Mouse (Mus musculus) intestine, embryonic 14.5 days (tissue): Measurements from ENCODE around the gene Mcemp1. TPM values are rescaled to one million over a fixed set of nuclear protein-coding genes. Genes with fewer than 3 reads are reported as not detected.
A peak's percentile ranks its signal among the peaks of the same experiment; 100 is the strongest.

ENCODE experiments used
- ATAC-seq: fragments of 200-750 bp; cut with Nextera tagmentation; replicated peaks from 2 replicates; pipeline ENCODE4 v1.8.0; 2017; ENCODE audit warnings: low read depth, moderate number of reproducible peaks, moderate TSS enrichment, moderate library complexity; ENCODE audit not compliant: low FRiP score, low TSS enrichment
- DNase-seq: peaks from one replicate; pipeline ENCODE4 v3.0.0-alpha.2; 2018; ENCODE audit warnings: low spot score
- H3K27ac ChIP-seq: fragments of 300-500 bp; sonication (generic); 2 replicates; pipeline ENCODE4 v1.5.1; 2014; ENCODE audit warnings: low read depth, mild to moderate bottlenecking, control low read depth
- H3K27me3 ChIP-seq: fragments of 300-500 bp; sonication (generic); replicated peaks from 2 replicates; pipeline ENCODE4 v1.6.1; 2014; ENCODE audit warnings: low read length, control low read depth; ENCODE audit not compliant: control insufficient read depth, insufficient read depth
- H3K36me3 ChIP-seq: fragments of 300-500 bp; sonication (generic); 2 replicates; pipeline ENCODE4 v1.6.1; 2014; ENCODE audit warnings: low read length, control low read depth; ENCODE audit not compliant: control insufficient read depth, insufficient read depth
- H3K4me1 ChIP-seq: fragments of 300-500 bp; sonication (generic); replicated peaks from 2 replicates; pipeline ENCODE4 v1.6.1; 2014; ENCODE audit warnings: low read length, control low read depth, mixed read lengths; ENCODE audit not compliant: control insufficient read depth, insufficient read depth
- H3K4me2 ChIP-seq: fragments of 300-500 bp; sonication (generic); 2 replicates; pipeline ENCODE4 v1.6.1; 2014; ENCODE audit warnings: low read length
- H3K4me3 ChIP-seq: fragments of 300-500 bp; sonication (generic); 2 replicates; pipeline ENCODE4 v1.5.1; 2014; ENCODE audit warnings: low read depth, low read length, control low read depth, mixed read lengths
- H3K9ac ChIP-seq: fragments of 300-500 bp; sonication (generic); 2 replicates; pipeline ENCODE4 v1.6.1; 2014; ENCODE audit warnings: mild to moderate bottlenecking, low read length
- H3K9me3 ChIP-seq: fragments of 300-500 bp; sonication (generic); 2 replicates; pipeline ENCODE4 v1.6.1; 2016; ENCODE audit warnings: low read length, control low read depth; ENCODE audit not compliant: control insufficient read depth
- WGBS: fragments of 180-500 bp; shearing (Covaris S2); extraction: QIAGEN DNeasy Blood & Tissue Kit; methylation state at CpG from one replicate; pipeline ENCODE4 v1.1.7; 2014; 5-methylcytosine and 5-hydroxymethylcytosine counted together
- polyA plus RNA-seq: library from polyadenylated mRNA; unstranded; fragments of >200 nt; fragmentation: Nextera tagmentation; extraction: Ambion mirVana; gene quantifications from 2 replicates; pipeline ENCODE4 v1.2.1, GENCODE M21; 2014

Mcemp1 gene
- polyA plus RNA-seq, 1 experiment from 2014 or later = 0.47 TPM

- no peak overlapping the region for H3K4me2 ChIP-seq
- DNase-seq (peak; percentile 55), ATAC-seq (no peak)
- H3K27me3 ChIP-seq = no peaks in the 10 kb centered on the region
- no peaks in the 10 kb centered on the region for H3K4me1 ChIP-seq
- no peak overlapping the region for H3K9ac ChIP-seq
- WGBS = 19% methylated on average over 7 of the region's 7 CpGs
- H3K9me3 ChIP-seq = no peaks in the 10 kb centered on the region
- H3K36me3 ChIP-seq = no peaks in the 10 kb centered on the region
- H3K27ac ChIP-seq = no peak overlapping the region
- H3K4me3 ChIP-seq = no peak overlapping the region
Observed at GRCm38 (mm10) chr8:3656725-3657381, 8.7 kb upstream of the Mcemp1 start.

- DNase-seq (no peak), ATAC-seq (no peak)
- Histone ChIP-seq H3K36me3 (no peaks in the 10 kb centered on the region), H3K9me3 (no peaks in the 10 kb centered on the region), H3K4me3 (no peak overlapping the region), H3K27ac (no peak overlapping the region), H3K4me2 (no peak overlapping the region), H3K9ac (no peak overlapping the region), H3K4me1 (no peaks in the 10 kb centered on the region), H3K27me3 (no peaks in the 10 kb centered on the region)
- 83% methylated on average over 8 of the region's 8 CpGs for WGBS
Observed at GRCm38 (mm10) chr8:3660889-3661288, 4.7 kb upstream of the Mcemp1 start.

- ATAC-seq (no peak), DNase-seq (no peak)
- no peak overlapping the region for H3K27ac ChIP-seq
- H3K9ac ChIP-seq = no peak overlapping the region
- no peaks in the 10 kb centered on the region for H3K4me1 ChIP-seq
- WGBS = 68% methylated on average over 5 of the region's 5 CpGs
- no peak overlapping the region for H3K4me3 ChIP-seq
- no peaks in the 10 kb centered on the region for H3K36me3 ChIP-seq
- no peaks in the 10 kb centered on the region for H3K9me3 ChIP-seq
- no peak overlapping the region for H3K4me2 ChIP-seq
- H3K27me3 ChIP-seq = no peaks in the 10 kb centered on the region
Observed at GRCm38 (mm10) chr8:3664405-3664804, 1.1 kb upstream of the Mcemp1 start.

GRCm38 (mm10) chr8:3670388-3670787 lies 4.8 kb downstream of the Mcemp1 start:
- H3K4me3 ChIP-seq = no peak overlapping the region

GRCm38 (mm10) chr8:3671980-3672491 lies 6.5 kb downstream of the Mcemp1 start, which contains the start of gene Fcor:
Gene Fcor (minus strand): TSS chr8:3672362.
- under 1% methylated on average over 23 of the region's 23 CpGs for WGBS
- DNase-seq (peak; percentile 95), ATAC-seq (peak; percentile 80)
- Histone ChIP-seq H3K4me3 (peak within 1 kb of the TSS; percentile 44), H3K27me3 (no peaks in the 10 kb centered on the region), H3K4me1 (0 out of 2 replicates have a peak, but pooled peaks cover 2% of the 10 kb centered on the region), H3K9me3 (no peaks in the 10 kb centered on the region), H3K27ac (peak within 1 kb of the TSS; percentile 39; the same call in 1 of the 2 replicates), H3K4me2 (peak within 1 kb of the TSS; percentile 74), H3K36me3 (no peaks in the 10 kb centered on the region), H3K9ac (peak within 1 kb of the TSS; percentile 34)

More at GRCm38 (mm10) chr8:3670388-3670787, 4.8 kb downstream of the Mcemp1 start:
- Histone ChIP-seq H3K9ac (no peak overlapping the region), H3K27me3 (no peaks in the 10 kb centered on the region), H3K9me3 (no peaks in the 10 kb centered on the region), H3K27ac (no peak overlapping the region), H3K4me1 (0 out of 2 replicates have a peak, but pooled peaks cover 2% of the 10 kb centered on the region), H3K4me2 (no peak overlapping the region), H3K36me3 (no peaks in the 10 kb centered on the region)
- WGBS = 78% methylated on average over 2 of the region's 2 CpGs
- DNase-seq (no peak), ATAC-seq (no peak)

GRCm38 (mm10) chr8:3674671-3675070 lies 9.1 kb downstream of the Mcemp1 start:
- ATAC-seq = no peak
- Histone ChIP-seq H3K36me3 (peaks cover 11% of the 10 kb centered on the region), H3K9me3 (no peaks in the 10 kb centered on the region), H3K9ac (no peak overlapping the region), H3K27ac (no peak overlapping the region), H3K27me3 (no peaks in the 10 kb centered on the region), H3K4me1 (peaks cover 10% of the 10 kb centered on the region; the same call in 1 of the 2 replicates), H3K4me3 (no peak overlapping the region), H3K4me2 (no peak overlapping the region)
- no peak for DNase-seq
- WGBS = 62% methylated on average over 3 of the region's 3 CpGs

- peaks cover 10% of the 10 kb centered on the region; the same call in 1 of the 2 replicates for H3K4me1 ChIP-seq
- peak; percentile 95 for DNase-seq
- ATAC-seq = peak; percentile 83
- no peaks in the 10 kb centered on the region for H3K9me3 ChIP-seq
- peak within 1 kb of the TSS; percentile 74 for H3K4me2 ChIP-seq
- 1% methylated on average over 61 of the region's 61 CpGs for WGBS
- H3K4me3 ChIP-seq = peak within 1 kb of the TSS; percentile 80
- peaks cover 27% of the 10 kb centered on the region for H3K36me3 ChIP-seq
- H3K27me3 ChIP-seq = no peaks in the 10 kb centered on the region
- peak within 1 kb of the TSS; percentile 92 for H3K27ac ChIP-seq
- H3K9ac ChIP-seq = peak within 1 kb of the TSS; percentile 79
Observed at GRCm38 (mm10) chr8:3676131-3676992, 10.8 kb downstream of the Mcemp1 start, which contains the start of gene Trappc5. Gene Trappc5 (plus strand): TSS chr8:3676299.

GRCm38 (mm10) chr8:3676993-3677579 lies 11.5 kb downstream of the Mcemp1 start:
- DNase-seq (peak; percentile 59), ATAC-seq (peak; percentile 7; the same call in 1 of the 2 replicates)
- Histone ChIP-seq H3K27ac (peak overlapping the region; percentile 92), H3K36me3 (peaks cover 30% of the 10 kb centered on the region), H3K9me3 (no peaks in the 10 kb centered on the region), H3K9ac (peak overlapping the region; percentile 79), H3K27me3 (no peaks in the 10 kb centered on the region), H3K4me1 (peaks cover 10% of the 10 kb centered on the region; the same call in 1 of the 2 replicates), H3K4me3 (peak overlapping the region; percentile 80), H3K4me2 (peak overlapping the region; percentile 74)
- 2% methylated on average over 15 of the region's 15 CpGs for WGBS
